Mouse (Mus musculus) ovary, adult 18-20 months (tissue): ENCODE results near the gene Stpg4.

ENCODE experiments used
- DNase-seq: peaks from one replicate; pipeline ENCODE4 v3.0.0; 2022; ENCODE audit warnings: low spot score, mixed read lengths

Gene Stpg4

GRCm38 (mm10) chr17:87378354-87379159 lies 49.0 kb downstream of the Stpg4 start:
- no peak for DNase-seq

- DNase-seq = no peak
These were observed 50.0 kb downstream of the Stpg4 start for GRCm38 (mm10) chr17:87377536-87377935.

DNA sequence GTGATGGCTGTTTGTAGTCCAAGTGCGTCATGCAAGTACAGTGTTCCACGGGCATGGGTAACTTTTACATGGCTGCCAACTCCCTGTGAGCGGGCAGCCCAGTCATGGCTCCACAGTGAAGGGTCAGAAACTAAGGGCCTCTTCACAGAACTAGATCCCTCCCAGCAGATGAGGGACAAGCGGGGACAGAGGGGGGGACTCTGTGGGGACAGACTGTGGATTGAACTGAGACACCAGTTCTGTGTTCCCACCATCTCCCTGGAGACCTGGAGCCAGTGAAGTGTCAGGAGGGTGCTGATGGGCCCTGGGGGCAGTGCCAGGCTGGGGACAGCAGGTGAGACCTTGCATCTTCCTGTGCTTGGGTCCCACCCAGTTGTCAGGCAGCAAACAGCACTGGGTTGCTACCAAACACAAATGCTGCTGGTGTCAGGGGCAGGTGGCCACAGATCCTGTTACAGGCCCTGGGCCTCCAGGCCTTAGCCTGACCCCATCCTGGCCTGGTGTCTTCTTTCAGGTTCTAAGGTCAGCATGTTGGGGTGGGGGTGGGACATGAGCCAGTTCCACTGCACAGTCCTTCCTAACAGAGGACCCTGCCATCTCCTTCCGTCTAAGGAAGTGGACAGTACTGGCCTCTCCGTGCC lies 50.6 kb downstream of the Stpg4 start:
- DNase-seq = no peak

DNA sequence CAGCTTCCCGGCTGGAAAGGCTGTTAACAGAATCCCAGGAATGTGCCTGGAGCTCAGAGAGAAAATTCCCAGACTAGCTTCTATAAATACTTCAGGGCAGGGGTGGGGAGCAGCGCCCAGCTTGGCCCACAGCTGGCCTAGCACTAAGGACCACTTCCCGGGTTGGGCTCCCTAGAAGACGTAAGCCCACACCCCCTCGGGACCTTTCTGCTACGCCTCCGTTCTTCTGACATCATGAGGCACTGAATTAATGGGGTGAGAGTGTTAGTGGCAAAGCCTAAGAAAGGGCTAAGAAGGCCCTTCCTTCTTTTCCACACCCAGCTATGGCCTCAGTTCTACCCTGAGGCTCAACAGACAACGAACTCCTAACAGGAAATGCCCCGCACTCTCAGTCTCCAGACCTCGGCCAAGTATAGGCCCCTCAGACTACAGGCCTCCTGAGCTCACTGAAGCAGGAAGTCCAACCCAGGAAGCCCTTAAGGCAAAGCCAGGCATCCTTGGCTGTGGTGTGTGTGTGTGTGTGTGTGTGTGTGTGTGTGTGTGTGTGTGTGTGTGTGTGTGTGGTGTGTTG lies 51.5 kb downstream of the Stpg4 start:
- DNase-seq = no peak

GRCm38 (mm10) chr17:87373327-87373726 lies 54.2 kb downstream of the Stpg4 start:
- DNase-seq = no peak

GRCm38 (mm10) chr17:87372189-87372588 lies 55.4 kb downstream of the Stpg4 start:
- no peak for DNase-seq

DNA sequence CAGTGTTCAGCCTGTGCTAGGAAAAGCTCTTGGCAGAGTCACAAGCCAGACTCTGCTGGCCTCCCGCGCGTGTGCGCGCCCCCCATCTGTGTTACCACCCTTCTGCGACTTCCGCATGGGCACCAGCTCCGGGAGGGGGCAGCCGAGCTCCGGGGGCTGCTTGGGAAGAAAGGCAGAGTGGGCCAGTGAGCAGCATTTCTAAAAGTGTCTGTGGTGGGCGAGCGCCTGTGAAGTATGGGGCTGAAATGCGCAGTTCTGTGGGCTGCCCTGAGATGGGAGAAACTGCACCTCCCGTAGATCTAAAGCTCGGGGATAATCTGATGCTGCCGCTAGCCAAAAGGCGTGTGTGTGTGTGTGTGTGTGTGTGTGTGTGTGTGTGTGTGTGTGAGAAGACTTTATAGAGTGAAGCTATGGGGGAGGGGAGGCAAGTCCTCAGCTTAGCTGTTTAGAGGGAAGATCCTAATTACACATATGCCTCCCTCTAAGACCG lies 58.2 kb downstream of the Stpg4 start:
- DNase-seq = no peak

DNA sequence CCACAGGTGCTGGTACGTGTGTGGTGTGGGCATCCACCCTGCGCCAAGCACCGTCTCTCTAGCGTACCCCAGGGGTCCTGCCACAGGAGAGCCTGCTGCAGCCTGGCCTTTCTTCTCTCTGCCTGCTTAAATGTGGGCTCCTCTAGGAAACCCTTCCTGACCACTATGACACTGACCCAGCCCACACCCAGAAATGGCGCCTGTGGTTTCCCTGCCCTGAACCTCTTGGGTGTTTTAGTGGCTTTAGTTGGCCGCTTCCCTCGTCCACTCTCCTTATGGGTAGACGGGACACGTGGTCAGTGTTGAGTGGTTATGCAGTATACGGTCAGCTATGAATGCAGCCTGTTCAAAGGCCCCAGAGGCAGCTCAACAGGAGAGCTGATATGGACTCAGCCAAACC lies 59.1 kb downstream of the Stpg4 start:
- no peak for DNase-seq

- DNase-seq = peak; percentile 38
These were observed 59.9 kb downstream of the Stpg4 start for GRCm38 (mm10) chr17:87367640-87368039.

DNA sequence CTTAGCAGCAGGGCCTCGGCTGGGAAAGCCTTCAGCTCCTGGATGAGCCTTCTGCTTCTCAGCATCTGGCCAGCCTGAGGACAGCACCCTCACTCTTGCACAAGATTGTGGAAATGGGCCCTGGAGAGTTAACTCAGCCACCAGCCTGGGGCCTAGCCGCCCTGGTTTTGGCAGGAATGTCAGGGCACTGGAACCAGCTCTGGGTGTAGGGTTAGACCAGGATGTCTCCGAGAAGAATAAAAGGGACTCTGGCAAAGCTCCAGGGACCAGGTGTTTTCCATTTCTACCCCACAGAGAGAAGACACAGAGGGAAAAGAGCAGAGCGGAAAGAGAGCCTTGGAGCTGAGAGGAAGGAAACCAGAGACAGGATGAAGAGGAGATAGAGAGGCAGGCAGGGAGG lies 60.3 kb downstream of the Stpg4 start:
- DNase-seq = no peak

GRCm38 (mm10) chr17:87366520-87366919 lies 61.0 kb downstream of the Stpg4 start:
- DNase-seq = no peak

DNA sequence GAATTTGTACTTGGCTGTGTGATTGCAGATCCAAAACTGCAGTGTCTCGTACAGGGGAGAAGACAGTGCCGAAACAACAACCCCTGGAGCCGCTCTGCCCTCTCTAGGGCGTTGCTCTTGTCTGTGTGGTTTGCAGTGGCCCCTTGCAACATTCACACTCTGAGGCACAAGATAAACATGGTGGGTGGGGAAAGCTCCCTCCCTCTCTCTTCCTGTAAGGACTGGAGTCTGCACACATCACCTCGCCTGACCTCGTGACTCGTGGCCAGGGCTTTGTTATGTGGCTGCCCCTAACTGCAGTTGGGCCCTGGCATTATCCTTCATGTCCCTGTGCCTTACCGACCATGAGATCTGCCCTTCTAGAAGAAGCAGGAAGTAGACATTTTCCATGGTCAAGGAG lies 62.3 kb downstream of the Stpg4 start:
- DNase-seq = no peak

- DNase-seq = no peak
These were observed 63.4 kb downstream of the Stpg4 start for GRCm38 (mm10) chr17:87364108-87364507.

- DNase-seq = no peak
These were observed 66.4 kb downstream of the Stpg4 start for GRCm38 (mm10) chr17:87361132-87361531.

DNA sequence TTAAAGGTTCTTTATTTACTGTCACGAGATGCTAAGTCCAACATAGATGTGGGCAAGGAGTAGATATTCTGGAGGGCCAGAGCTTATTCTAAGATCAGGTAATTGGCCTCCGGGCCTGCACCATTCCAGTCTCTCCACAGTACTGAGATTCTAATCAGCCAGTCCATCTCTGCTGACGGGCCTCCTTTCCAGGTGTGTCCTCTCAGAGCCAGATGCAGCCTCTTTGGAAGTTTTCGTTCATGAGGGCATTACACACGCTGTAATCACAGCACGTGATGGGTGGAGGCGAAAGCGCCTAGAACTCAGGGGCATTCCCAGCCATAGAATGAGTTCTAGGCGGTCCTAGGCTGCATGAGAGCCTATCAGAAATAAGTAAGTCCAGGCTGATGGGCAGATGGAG lies 70.0 kb downstream of the Stpg4 start:
- no peak for DNase-seq

DNA sequence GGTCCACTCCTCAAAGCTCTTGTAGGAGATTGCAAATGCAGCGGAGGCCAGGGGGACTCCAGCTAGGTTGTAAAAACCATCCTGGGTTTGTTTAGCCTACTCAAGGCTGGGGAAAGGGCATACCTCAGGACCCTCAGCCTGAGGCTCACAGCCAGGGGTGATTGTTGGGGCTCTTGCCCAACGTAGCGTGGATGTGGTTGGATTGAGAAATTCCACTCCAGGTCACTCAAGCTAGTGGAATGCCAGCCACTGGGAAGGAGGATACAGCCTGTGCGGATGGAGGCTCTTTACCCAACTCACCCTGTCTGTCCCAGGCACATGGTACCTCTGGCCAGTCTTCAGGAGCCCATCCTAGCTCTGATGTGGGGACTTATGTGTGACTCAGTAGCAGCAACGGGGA lies 71.3 kb downstream of the Stpg4 start:
- DNase-seq = no peak

GRCm38 (mm10) chr17:87355456-87355855 lies 72.1 kb downstream of the Stpg4 start:
- DNase-seq = no peak

- no peak for DNase-seq
These were observed 73.7 kb downstream of the Stpg4 start for GRCm38 (mm10) chr17:87353745-87354320.

DNA sequence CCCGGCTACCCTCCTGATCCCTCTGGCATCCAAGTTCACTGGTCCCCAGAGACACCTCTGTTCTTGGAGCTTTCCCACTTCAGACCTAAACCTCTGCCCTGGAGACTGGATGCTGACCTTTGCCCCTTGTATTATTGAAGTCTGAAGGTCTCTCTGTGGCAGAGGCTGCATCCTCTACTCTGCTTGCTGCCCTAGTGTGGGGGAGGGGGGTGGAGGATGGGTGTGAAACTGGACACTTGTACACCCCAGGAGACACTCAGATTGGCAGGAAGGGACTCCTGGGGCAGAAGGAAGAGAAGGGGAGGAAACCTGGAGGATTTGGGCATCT lies 74.7 kb downstream of the Stpg4 start:
- no peak for DNase-seq

DNA sequence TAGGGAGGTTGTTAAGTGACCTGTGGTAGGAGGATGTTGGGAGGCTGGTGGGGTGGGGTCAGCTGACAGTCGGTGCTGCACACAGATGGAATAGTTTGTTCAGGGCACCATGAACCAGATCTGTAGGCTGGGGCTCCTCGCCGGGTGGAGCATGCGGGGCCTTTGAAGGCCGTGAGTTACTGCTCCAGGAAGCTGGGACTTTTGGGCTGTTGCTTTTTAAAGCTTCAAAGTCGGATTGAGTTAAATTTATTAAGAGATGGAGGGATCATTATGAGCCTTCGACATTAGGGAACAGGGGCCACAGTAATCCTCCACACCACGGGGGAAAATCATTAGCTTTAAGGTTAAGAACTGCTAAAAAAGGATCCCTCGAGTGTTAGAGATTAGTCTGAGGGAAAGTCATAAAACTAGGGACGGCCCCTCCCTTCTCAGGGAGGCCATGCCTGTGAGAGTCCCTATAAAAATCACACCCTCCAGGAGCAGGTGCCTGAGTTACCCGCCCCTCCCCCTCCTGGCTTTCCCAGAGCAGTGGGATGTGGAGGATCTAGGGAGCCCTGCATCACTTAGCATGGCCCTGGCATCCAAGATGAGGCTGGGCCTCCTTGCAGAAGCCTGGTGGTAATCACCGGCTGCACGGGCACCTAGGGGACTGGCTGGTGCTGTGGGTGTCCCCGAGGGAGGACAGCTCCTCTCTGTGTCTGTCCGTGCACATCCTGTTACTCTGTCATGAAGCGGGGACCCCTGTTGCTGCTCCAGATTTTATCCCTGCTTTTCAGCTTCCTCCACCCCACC lies 75.2 kb downstream of the Stpg4 start:
- no peak for DNase-seq

- no peak for DNase-seq
These were observed 76.1 kb downstream of the Stpg4 start for GRCm38 (mm10) chr17:87351241-87352105.
